Mouse (Mus musculus) liver, adult 2 months (tissue): ENCODE measurements at regions not wholly inside any gene's neighbourhood (a gene's known extent, or its start where the extent isn't known, plus 50 kb on each side); places are given as distances from the start of the nearest gene placed in this dataset.

ENCODE experiments used
- DNase-seq: peaks from one replicate; pipeline ENCODE4 v3.0.0-alpha.2; 2011; ENCODE audit warnings: low read depth, low spot score; ENCODE audit errors: extremely low read depth
- H3K27ac ChIP-seq: fragments of 200-500 bp; replicated peaks from 2 replicates; pipeline ENCODE4 v1.5.1; 2012; ENCODE audit warnings: low read depth, mild to moderate bottlenecking, control low read depth, inconsistent platforms, low read length; ENCODE audit not compliant: insufficient read depth
- H3K27me3 ChIP-seq: fragments of 200-500 bp; 2 replicates; pipeline ENCODE4 v1.6.1; 2012; ENCODE audit warnings: mild to moderate bottlenecking, moderate library complexity, low read length, inconsistent platforms; ENCODE audit not compliant: control insufficient read depth, insufficient read depth
- H3K36me3 ChIP-seq: fragments of 200-500 bp; 2 replicates; pipeline ENCODE4 v1.6.1; 2012; ENCODE audit warnings: low read length, inconsistent platforms; ENCODE audit not compliant: control insufficient read depth, insufficient read depth
- H3K4me1 ChIP-seq: fragments of 200-500 bp; 2 replicates; pipeline ENCODE4 v1.6.1; 2011; ENCODE audit warnings: low read length; ENCODE audit not compliant: control insufficient read depth, insufficient read depth
- H3K4me3 ChIP-seq: fragments of 200-500 bp; 2 replicates; pipeline ENCODE4 v1.5.1; 2011; ENCODE audit warnings: low read depth, mild to moderate bottlenecking, control low read depth, low read length, moderate library complexity; ENCODE audit not compliant: insufficient read depth
- H3K79me2 ChIP-seq: fragments of 200-500 bp; 2 replicates; pipeline ENCODE4 v1.6.1; 2012; ENCODE audit warnings: inconsistent platforms, mild to moderate bottlenecking, low read length, moderate library complexity; ENCODE audit not compliant: control insufficient read depth, insufficient read depth
- H3K9ac ChIP-seq: fragments of 200-500 bp; 2 replicates; pipeline ENCODE4 v1.6.1; 2012; ENCODE audit warnings: low read depth, mild to moderate bottlenecking, control low read depth, inconsistent platforms, low read length
- CTCF ChIP-seq: fragments of 200-500 bp; IDR thresholded peaks from 2 replicates; pipeline ENCODE4 v1.5.1; 2011; ENCODE audit warnings: low read depth, low read length, control low read depth
- POLR2A ChIP-seq: fragments of 200-500 bp; IDR thresholded peaks from 2 replicates; pipeline ENCODE4 v1.6.1; 2011; ENCODE audit warnings: low read length, control low read depth; ENCODE audit not compliant: insufficient read depth; ENCODE audit errors: extremely low read depth
- WGBS: fragments of 180-500 bp; shearing (Covaris S2); methylation state at CpG from one replicate; pipeline ENCODE4 v1.1.7; 2018; 5-methylcytosine and 5-hydroxymethylcytosine counted together

GRCm38 (mm10) chr2:169158005-169158673, 202.8 kb upstream of the Zfp64 start:
- no peak for TF ChIP-seq POLR2A
- no peak for TF ChIP-seq CTCF
- Histone ChIP-seq H3K4me1 (no peaks in the 10 kb centered on the region; the same call in 1 of the 2 replicates), H3K79me2 (no peaks in the 10 kb centered on the region), H3K4me3 (no peak overlapping the region), H3K27ac (no peak overlapping the region), H3K27me3 (no peaks in the 10 kb centered on the region), H3K9ac (no peak overlapping the region), H3K36me3 (no peaks in the 10 kb centered on the region)
- 53% methylated on average over 17 of the region's 17 CpGs for WGBS
- no peak for DNase-seq

GRCm38 (mm10) chr2:169156908-169157307, 201.5 kb upstream of the Zfp64 start:
- WGBS, result 36% methylated on average over 8 of the region's 8 CpGs
- no peak overlapping the region for H3K9ac ChIP-seq
- no peak overlapping the region for H3K4me3 ChIP-seq
- H3K27me3 ChIP-seq, result no peaks in the 10 kb centered on the region
- TF ChIP-seq POLR2A, result no peak
- no peak for TF ChIP-seq CTCF
- DNase-seq, result no peak
- no peaks in the 10 kb centered on the region for H3K79me2 ChIP-seq
- no peak overlapping the region for H3K27ac ChIP-seq
- no peaks in the 10 kb centered on the region; the same call in 1 of the 2 replicates for H3K4me1 ChIP-seq
- no peaks in the 10 kb centered on the region for H3K36me3 ChIP-seq

- Histone ChIP-seq H3K4me3 (no peak overlapping the region), H3K27ac (no peak overlapping the region), H3K27me3 (no peaks in the 10 kb centered on the region), H3K36me3 (no peaks in the 10 kb centered on the region), H3K79me2 (no peaks in the 10 kb centered on the region), H3K4me1 (no peaks in the 10 kb centered on the region; the same call in 1 of the 2 replicates), H3K9ac (no peak overlapping the region)
- TF ChIP-seq POLR2A, result no peak
- TF ChIP-seq CTCF, result no peak
- no peak for DNase-seq
- WGBS, result 77% methylated on average over 12 of the region's 12 CpGs
Measured at GRCm38 (mm10) chr2:169154881-169155280, 199.5 kb upstream of the Zfp64 start.

GRCm38 (mm10) chr2:169147655-169148054, 192.3 kb upstream of the Zfp64 start:
- no peak for DNase-seq
- no peak overlapping the region for H3K9ac ChIP-seq
- no peaks in the 10 kb centered on the region for H3K4me1 ChIP-seq
- no peak for TF ChIP-seq CTCF
- TF ChIP-seq POLR2A, result no peak
- no peaks in the 10 kb centered on the region for H3K36me3 ChIP-seq
- WGBS, result 84% methylated on average over 7 of the region's 7 CpGs
- no peaks in the 10 kb centered on the region for H3K79me2 ChIP-seq
- no peak overlapping the region for H3K4me3 ChIP-seq
- no peaks in the 10 kb centered on the region for H3K27me3 ChIP-seq
- H3K27ac ChIP-seq, result no peak overlapping the region

- no peak overlapping the region for H3K27ac ChIP-seq
- H3K9ac ChIP-seq, result no peak overlapping the region
- TF ChIP-seq POLR2A (no peak), CTCF (no peak)
- H3K36me3 ChIP-seq, result no peaks in the 10 kb centered on the region
- no peak overlapping the region for H3K4me3 ChIP-seq
- WGBS, result 75% methylated on average over 8 of the region's 8 CpGs
- no peaks in the 10 kb centered on the region for H3K27me3 ChIP-seq
- DNase-seq, result no peak
- H3K4me1 ChIP-seq, result no peaks in the 10 kb centered on the region
- H3K79me2 ChIP-seq, result no peaks in the 10 kb centered on the region
Measured at GRCm38 (mm10) chr2:169142224-169142623, 186.8 kb upstream of the Zfp64 start.

GRCm38 (mm10) chr2:169133855-169134254, 178.5 kb upstream of the Zfp64 start:
- H3K4me3 ChIP-seq, result no peak overlapping the region
- TF ChIP-seq CTCF (no peak), POLR2A (no peak)
- no peak overlapping the region for H3K27ac ChIP-seq
- no peaks in the 10 kb centered on the region for H3K36me3 ChIP-seq
- no peaks in the 10 kb centered on the region for H3K27me3 ChIP-seq
- H3K9ac ChIP-seq, result no peak overlapping the region
- 34% methylated on average over 15 of the region's 15 CpGs for WGBS
- no peak for DNase-seq
- no peaks in the 10 kb centered on the region for H3K79me2 ChIP-seq
- H3K4me1 ChIP-seq, result no peaks in the 10 kb centered on the region
